Mouse (Mus musculus) myocyte (in vitro differentiated cells): ENCODE results near the gene Fto. TPM values are rescaled to one million over a fixed set of nuclear protein-coding genes. Genes with fewer than 3 reads are reported as not detected.

Experiments used
- H3K27me3 ChIP-seq: one replicate; pipeline ENCODE4 v1.6.1; 2011; ENCODE audit not compliant: control insufficient read depth, insufficient read depth, insufficient read length
- H3K36me3 ChIP-seq: one replicate; pipeline ENCODE4 v1.6.1; 2011; ENCODE audit not compliant: control insufficient read depth, insufficient read depth
- H3K4me2 ChIP-seq: one replicate; pipeline ENCODE4 v1.6.1; 2011; ENCODE audit warnings: low read depth, control low read depth
- H3K4me3 ChIP-seq: one replicate; pipeline ENCODE4 v1.5.1; 2011; ENCODE audit warnings: mild to moderate bottlenecking, control low read depth, moderate library complexity
- H3K79me2 ChIP-seq: one replicate; pipeline ENCODE4 v1.6.1; 2011; ENCODE audit not compliant: control insufficient read depth, insufficient read depth
- H3ac ChIP-seq: one replicate; pipeline ENCODE4 v1.6.1; 2011; ENCODE audit not compliant: control insufficient read depth, insufficient read length
- CEBPB ChIP-seq: IDR thresholded peaks from 2 replicates; pipeline ENCODE4 v1.6.1; 2011; ENCODE audit warnings: mild to moderate bottlenecking, moderate library complexity; ENCODE audit not compliant: poor library complexity, insufficient read depth, severe bottlenecking
- E2F4 ChIP-seq: IDR thresholded peaks from one replicate; pipeline ENCODE4 v1.6.1; 2011; ENCODE audit warnings: mild to moderate bottlenecking, control low read depth, moderate library complexity; ENCODE audit not compliant: insufficient read depth
- MAX ChIP-seq: IDR thresholded peaks from one replicate; pipeline ENCODE4 v1.6.1; 2011; ENCODE audit warnings: low read depth, mild to moderate bottlenecking, control low read depth
- MYOD1 ChIP-seq, 3 experiments: IDR thresholded peaks; one replicate each; pipeline ENCODE4 v1.6.1; 2011; ENCODE audit warnings: control low read depth in 2 of 3, low read depth in 2 of 3, mild to moderate bottlenecking in 2 of 3, moderate library complexity in 1 of 3; ENCODE audit not compliant: insufficient read length in 2 of 3, control insufficient read depth in 1 of 3
- MYOG ChIP-seq, 3 experiments: IDR thresholded peaks; one replicate each; pipeline ENCODE4 v1.6.1; 2011; ENCODE audit warnings: control low read depth in 2 of 3, low read depth in 2 of 3, mild to moderate bottlenecking in 2 of 3; ENCODE audit not compliant: insufficient read length in 2 of 3, control insufficient read depth in 1 of 3, insufficient read depth in 1 of 3
- POLR2A ChIP-seq: IDR thresholded peaks from one replicate; pipeline ENCODE4 v1.6.1; 2011; ENCODE audit warnings: low read depth, mild to moderate bottlenecking, control low read depth, moderate library complexity; ENCODE audit not compliant: insufficient read length
- POLR2AphosphoS2 ChIP-seq: IDR thresholded peaks from one replicate; pipeline ENCODE4 v1.6.1; 2011; ENCODE audit warnings: low read depth, control low read depth; ENCODE audit not compliant: insufficient read length
- REST ChIP-seq: IDR thresholded peaks from one replicate; pipeline ENCODE4 v1.6.1; 2011; ENCODE audit warnings: mild to moderate bottlenecking, control low read depth, moderate library complexity; ENCODE audit not compliant: insufficient read depth, insufficient read length
- SRF ChIP-seq: IDR thresholded peaks from one replicate; pipeline ENCODE4 v1.6.1; 2011; ENCODE audit warnings: low read depth; ENCODE audit not compliant: control insufficient read depth, insufficient read length
- TCF12 ChIP-seq: IDR thresholded peaks from one replicate; pipeline ENCODE4 v1.6.1; 2011; ENCODE audit warnings: mild to moderate bottlenecking, control low read depth; ENCODE audit not compliant: poor library complexity, insufficient read depth, severe bottlenecking
- TCF3 ChIP-seq: IDR thresholded peaks from one replicate; pipeline ENCODE4 v1.6.1; 2011; ENCODE audit warnings: low read depth, control low read depth; ENCODE audit not compliant: insufficient read length
- USF1 ChIP-seq: IDR thresholded peaks from one replicate; pipeline ENCODE4 v1.6.1; 2011; ENCODE audit warnings: low read depth, mild to moderate bottlenecking, control low read depth, moderate library complexity
- polyA plus RNA-seq: library from polyadenylated mRNA; unstranded; fragments of >200 nt; fragmentation: generic; extraction: Trizol; gene quantifications from one replicate; pipeline ENCODE4 v1.2.1, GENCODE M21; 2012; ENCODE audit warnings: missing spikeins

The Fto gene
- polyA plus RNA-seq, 1 experiment = 74.1 TPM

DNA sequence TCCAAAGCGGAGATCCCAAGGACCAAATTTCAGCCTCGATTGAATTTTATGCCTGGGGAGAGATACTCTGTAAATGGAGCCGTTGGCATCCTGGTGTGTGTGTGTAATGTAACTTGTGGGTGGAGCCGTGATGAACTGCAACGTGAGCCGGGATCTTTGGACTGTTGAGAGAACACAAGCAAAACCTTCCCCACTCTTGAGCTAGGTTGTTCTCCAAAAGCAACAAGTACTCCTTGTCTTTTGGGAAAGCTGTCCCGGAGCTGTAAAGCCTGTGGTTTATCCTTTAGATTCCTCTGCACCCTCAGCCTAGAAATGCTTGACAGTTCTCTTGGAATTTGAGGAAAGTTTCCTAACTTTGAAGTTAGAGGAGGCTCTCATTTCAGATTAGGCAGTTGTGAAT, 78.9 kb downstream of the Fto start:
- Histone ChIP-seq H3K4me2 (peak overlapping the region; percentile 20), H3K4me3 (no peak overlapping the region), H3K27me3 (no peaks in the 10 kb centered on the region), H3K36me3 (no peaks in the 10 kb centered on the region), H3ac (no peak overlapping the region), H3K79me2 (peaks cover 33% of the 10 kb centered on the region)
- TF ChIP-seq E2F4 (no peak), TCF3 (no peak), MYOD1 (IDR thresholded peaks at IDR 0.05; ENCODE audit: control insufficient read depth in 1 of 3, insufficient read length in 2 of 3, low read depth in 2 of 3) (no peak), POLR2A (no peak), REST (no peak), USF1 (no peak), POLR2AphosphoS2 (no peak), SRF (no peak), TCF12 (no peak), CEBPB (no peak), MAX (no peak), MYOG (IDR thresholded peaks at IDR 0.05; ENCODE audit: control insufficient read depth in 1 of 3, insufficient read depth in 1 of 3, insufficient read length in 2 of 3, low read depth in 2 of 3) (no peak)

DNA sequence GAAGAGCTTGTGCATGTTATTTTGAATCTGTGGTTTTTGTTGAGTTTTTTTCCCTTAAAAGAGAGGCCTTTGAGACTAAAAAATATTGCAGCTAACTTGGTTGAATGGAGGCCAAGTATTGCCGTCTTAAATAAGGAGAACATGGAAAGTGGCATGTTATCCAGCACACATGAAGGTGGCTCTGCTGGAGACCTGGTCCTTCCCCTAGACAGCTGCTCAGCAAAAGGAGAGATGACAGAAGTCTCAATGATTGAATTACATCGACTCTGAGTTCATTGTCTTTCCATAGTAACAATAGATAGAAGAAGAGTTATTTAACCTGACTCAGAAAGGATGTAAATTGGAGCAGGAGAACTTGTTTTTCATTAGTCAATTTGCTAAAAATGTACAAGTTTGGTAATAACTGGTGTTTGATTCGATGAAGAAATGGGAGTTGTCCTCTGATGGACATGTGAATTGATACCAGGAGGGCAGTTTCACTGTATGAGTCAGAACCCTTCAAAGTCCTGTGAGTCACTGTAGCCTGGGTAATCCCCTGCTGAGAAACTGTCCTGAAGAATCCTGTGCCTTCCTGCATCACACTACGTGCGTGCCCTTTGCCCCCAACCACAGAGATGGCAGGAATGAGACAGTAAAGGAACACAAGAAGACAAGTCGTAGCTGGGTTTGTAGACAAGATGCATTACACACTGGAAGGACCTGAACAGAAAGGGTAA, 82.2 kb downstream of the Fto start:
- H3K4me2 ChIP-seq = peak overlapping the region; percentile 61
- H3K36me3 ChIP-seq = no peaks in the 10 kb centered on the region
- H3K27me3 ChIP-seq = no peaks in the 10 kb centered on the region
- H3K4me3 ChIP-seq = no peak overlapping the region
- no peak overlapping the region for H3ac ChIP-seq
- H3K79me2 ChIP-seq = peaks cover 65% of the 10 kb centered on the region
- TF ChIP-seq SRF = no peak
- no peak for TF ChIP-seq MAX
- no peak for TF ChIP-seq TCF12
- TF ChIP-seq MYOD1 (IDR thresholded peaks at IDR 0.05; ENCODE audit: control insufficient read depth in 1 of 3, insufficient read length in 2 of 3, low read depth in 2 of 3) = peak; percentile 38 to 59 (median 52)
- TF ChIP-seq POLR2AphosphoS2 = no peak
- TF ChIP-seq POLR2A = no peak
- TF ChIP-seq USF1 = no peak
- TF ChIP-seq TCF3 = no peak
- no peak for TF ChIP-seq REST
- peak in 2 of 3 experiments; percentile 31 to 80 for TF ChIP-seq MYOG (IDR thresholded peaks at IDR 0.05; ENCODE audit: control insufficient read depth in 1 of 3, insufficient read depth in 1 of 3, insufficient read length in 2 of 3, low read depth in 2 of 3)

GRCm38 (mm10) chr8:91398053-91398452, 84.7 kb downstream of the Fto start:
- Histone ChIP-seq H3K79me2 (peaks cover 72% of the 10 kb centered on the region), H3K4me2 (no peak overlapping the region), H3K36me3 (no peaks in the 10 kb centered on the region), H3K27me3 (no peaks in the 10 kb centered on the region), H3K4me3 (no peak overlapping the region), H3ac (no peak overlapping the region)
- no peak for TF ChIP-seq CEBPB
- no peak for TF ChIP-seq SRF
- TF ChIP-seq MYOG (IDR thresholded peaks at IDR 0.05; ENCODE audit: control insufficient read depth in 1 of 3, insufficient read depth in 1 of 3, insufficient read length in 2 of 3, low read depth in 2 of 3) = no peak

DNA sequence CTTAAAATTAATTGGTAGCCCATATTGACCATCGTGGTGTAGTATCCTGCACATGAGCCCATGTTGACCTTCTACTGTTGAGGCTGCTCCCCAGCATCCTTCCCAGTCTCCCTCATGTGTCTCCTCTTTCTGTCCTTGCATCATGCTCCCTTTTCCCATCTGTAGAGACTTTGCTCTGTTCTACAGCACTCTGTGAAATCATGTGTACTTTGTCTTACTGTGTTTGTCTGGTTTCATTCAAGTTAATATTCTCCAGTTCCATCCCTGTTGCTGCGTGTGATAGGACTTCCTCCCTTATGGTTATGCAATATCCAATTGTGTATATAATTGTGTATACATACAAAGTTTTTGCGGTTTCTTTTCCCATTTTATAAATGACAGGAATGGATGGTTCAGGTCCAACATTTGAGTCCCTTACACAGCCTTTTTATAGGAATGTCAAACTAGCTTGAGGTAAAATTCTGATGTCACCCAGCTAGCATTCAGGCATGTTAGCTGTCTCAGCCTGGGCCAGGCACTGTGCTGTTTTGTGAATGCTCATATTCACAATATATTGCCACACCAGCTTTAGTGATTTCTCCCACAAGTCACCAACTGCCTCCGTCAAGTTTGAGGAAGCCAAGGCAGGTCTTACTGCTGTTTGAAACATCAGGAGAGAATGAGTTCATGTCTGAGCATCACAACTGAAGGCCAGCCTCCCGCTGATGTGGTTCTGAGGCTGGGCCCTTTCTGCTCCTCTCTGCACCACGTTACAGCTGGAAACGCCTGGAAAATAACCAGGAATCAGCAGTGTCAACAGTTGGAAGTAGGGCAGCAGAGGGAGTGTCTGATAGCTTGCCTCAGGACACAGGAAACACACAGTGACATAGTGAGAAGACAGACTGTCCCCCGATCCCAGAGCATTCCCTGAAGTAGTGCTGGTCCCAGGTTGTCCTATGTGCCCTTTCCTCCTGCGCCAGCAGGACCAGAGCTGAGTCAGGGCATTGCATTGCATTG, 90.0 kb downstream of the Fto start:
- no peak for TF ChIP-seq USF1
- TF ChIP-seq MYOG (IDR thresholded peaks at IDR 0.05; ENCODE audit: control insufficient read depth in 1 of 3, insufficient read depth in 1 of 3, insufficient read length in 2 of 3, low read depth in 2 of 3) = no peak
- no peak for TF ChIP-seq CEBPB
- TF ChIP-seq TCF12 = no peak
- TF ChIP-seq POLR2A = no peak
- TF ChIP-seq SRF = no peak
- no peak for TF ChIP-seq E2F4
- TF ChIP-seq POLR2AphosphoS2 = no peak
- no peak for TF ChIP-seq MYOD1 (IDR thresholded peaks at IDR 0.05; ENCODE audit: control insufficient read depth in 1 of 3, insufficient read length in 2 of 3, low read depth in 2 of 3)
- peaks cover 16% of the 10 kb centered on the region for H3K36me3 ChIP-seq
- H3K4me2 ChIP-seq = no peak overlapping the region
- H3K27me3 ChIP-seq = no peaks in the 10 kb centered on the region
- no peak overlapping the region for H3K4me3 ChIP-seq
- peaks cover 31% of the 10 kb centered on the region for H3K79me2 ChIP-seq
- H3ac ChIP-seq = no peak overlapping the region
